Mouse (Mus musculus) spleen, postnatal 4 days (tissue): ENCODE measurements at regions not wholly inside any gene's neighbourhood (a gene's known extent, or its start where the extent isn't known, plus 50 kb on each side); places are given as distances from the start of the nearest gene placed in this dataset.
A peak's percentile ranks its signal among the peaks of the same experiment; 100 is the strongest.

Experiments
- DNase-seq, 2 experiments: peaks; one replicate each; pipeline ENCODE4 v3.0.0; 2022; ENCODE audit warnings: low spot score in 2 of 2

DNA sequence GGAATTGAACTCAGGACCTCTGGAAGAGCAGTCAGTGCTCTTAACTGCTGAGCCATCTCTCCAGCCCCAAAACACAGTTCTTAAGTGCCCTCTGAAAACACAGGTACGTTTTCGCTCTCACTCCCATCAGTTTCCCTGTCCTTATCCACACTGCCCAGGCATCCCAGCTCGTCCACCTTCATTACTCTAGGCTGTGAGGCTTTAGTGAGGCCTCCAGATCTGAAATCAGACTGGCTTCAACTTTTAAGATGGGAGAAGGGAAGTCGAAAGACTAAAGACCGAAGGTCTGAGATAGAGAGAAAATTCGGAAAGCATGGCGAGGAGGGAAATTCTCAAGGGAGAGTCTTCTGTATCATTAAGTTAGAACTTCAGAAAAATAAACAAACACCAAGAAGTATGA, 54.8 kb upstream of the Tet2 start:
- no peak for DNase-seq

DNA sequence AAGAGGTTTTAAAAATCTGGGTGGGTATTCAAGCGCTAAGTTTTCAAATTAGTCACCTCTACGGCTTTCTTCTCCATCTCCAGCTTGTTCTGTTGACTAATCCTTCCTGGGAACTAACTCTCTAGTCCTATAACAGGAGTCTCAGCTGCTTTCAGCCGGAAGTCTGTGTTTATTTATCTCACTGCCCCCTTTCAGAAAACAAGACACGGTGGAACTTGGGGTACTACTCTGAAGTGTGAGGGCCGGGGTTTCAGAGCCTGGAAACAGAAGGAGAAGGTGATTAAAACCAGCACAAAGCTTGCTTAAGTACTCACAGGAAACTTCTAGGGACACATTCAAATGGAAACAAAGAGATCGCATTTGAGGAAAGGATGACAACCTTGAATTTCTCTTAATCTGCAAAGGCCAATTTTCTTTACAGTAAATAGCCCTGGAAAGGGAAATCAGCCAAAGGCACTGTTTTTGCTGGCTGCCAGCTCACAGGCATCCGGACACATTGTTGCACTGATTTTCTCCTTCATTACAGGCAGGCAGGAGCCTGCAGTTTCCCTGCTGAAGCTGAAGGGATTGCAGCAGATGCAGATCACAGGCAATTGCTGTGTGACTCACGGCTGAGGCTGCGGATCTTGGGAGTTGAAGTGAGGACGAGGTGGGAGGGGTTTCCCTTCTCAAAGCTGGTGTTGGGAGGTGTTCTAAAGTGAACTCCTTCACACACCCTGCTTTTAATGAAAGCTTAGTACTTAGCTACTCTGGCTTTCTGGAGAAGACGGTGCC, 55.7 kb upstream of the Tet2 start:
- no peak for DNase-seq

DNA sequence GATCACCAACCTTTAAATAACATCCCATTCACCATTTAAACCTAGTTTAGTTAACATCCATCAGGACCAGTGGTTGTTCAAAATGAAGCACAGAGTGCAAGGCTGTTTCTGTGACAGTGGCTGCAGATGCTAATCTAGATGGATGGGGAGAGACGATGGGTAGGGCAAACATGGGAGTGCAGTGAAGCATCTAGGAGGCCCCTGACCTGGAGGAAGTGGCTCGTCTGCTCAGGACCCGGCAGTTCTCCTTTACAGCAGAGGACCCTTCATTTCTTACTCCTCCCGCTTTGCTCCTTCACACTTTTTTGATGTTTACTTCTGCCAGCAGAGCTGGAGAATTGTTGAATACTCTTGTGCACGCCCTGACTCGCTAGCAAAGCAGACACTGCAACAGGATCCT, 60.5 kb upstream of the Tet2 start:
- DNase-seq: no peak

DNA sequence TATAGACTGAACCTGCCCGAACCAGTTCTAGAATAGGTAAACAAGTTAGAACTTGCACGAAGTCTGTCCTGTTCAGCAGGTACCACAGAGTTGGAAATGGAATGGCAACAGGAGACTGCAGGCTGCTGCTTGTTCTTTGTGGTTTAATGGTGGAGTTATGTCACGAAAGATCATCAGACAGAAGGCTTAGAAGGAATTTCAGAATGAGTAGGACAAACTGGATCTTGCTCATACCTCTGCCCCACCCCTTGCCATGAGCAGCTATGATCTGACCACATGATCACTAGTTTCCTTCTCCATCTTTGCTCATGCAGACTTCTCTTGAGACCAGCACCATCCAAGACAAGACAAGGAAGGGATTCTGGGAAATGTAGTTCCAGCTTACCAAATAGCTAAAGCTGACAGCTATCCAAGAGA, 63.9 kb upstream of the Tet2 start:
- DNase-seq: no peak

DNA sequence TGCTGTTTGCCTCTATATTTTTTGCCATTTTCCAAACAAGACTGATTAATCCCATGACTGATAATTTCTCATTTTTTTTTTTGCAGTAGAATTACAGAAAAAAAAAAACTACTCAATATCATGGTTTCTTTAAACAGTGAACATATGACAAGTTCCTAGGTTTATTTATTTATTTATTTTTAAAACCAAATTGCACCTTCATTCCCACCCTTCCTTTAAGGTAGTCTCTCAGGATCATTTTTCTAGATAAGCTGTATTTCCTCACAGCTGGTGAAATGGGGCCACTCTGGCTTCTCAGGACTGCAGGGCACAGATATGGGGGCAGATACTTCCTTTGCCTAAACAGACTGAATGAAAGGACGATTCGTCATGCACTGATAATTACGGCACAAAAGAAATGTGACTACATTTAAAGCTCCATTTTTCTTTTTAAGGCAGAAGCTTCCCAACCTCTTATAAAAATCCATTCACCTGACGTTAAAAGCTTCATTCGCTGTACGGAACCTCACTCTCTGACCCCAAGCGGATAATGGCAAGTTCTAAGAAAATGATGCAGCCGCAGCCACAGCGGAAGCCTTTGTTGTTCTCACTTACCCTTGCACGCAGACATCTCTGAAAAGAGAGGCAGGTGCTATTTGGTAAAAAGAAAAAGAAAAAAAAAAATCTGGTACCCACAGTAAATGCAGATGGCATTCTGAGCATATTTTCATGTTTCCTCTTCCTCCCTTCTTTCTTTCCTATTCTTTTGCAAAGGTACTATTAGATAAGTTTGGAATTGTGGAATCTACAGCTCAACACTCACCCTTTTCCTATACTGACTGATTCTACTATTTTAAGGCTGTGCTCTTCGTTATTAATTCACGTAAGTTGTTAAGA, 69.1 kb upstream of the Tet2 start:
- DNase-seq: no peak

DNA sequence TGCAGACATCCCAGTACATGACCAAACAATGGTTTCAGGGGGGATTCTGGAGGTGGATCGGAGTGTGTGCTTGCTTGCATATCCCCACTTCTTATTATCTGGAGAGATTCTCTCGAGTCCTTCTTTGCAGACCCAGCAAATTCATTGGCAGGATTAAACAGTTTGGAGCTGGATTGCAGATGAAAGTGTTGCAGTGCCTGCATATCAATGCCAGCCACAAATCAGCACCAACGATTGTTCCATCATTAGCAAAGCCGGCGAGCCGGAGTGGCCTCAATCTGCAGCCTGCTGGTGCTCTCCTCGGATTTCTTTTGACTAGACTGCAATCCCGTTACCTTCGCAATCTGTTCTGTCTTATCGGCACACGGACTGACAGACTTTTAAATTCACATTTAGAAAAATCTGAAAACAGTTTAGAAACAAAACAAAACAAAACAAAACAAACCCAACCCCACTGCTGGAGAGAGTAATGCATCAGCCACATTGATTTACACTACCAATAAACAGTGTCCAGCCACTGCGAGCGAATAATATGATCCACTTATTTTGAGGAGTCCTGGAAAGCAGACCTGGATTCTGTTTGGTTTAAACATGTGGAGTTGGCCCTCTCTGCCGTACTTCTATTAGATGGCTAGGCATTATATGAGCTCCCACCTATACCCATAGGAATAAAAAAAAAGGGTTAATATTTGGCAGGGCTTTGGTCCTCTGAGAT, 69.9 kb upstream of the Tet2 start:
- no peak for DNase-seq

DNA sequence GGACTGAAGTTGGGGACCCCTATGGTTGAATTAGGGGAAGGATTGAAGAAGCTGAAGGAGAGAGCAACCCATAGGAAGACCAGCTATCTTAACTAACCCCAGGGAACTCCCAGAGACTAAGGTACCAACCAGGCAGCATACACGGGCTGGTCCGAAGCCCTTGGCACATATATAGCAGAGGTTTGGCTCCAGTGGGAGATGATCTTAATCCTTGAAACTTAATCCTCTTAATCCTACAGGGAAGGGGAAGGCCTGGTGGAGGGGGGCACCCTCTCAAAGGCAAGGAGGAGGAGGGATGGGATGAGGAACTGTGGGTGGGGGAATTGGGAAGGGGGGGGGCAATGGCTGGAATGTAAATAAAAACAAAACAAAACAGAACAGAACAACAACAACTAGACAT, 72.1 kb upstream of the Tet2 start:
- no peak for DNase-seq

DNA sequence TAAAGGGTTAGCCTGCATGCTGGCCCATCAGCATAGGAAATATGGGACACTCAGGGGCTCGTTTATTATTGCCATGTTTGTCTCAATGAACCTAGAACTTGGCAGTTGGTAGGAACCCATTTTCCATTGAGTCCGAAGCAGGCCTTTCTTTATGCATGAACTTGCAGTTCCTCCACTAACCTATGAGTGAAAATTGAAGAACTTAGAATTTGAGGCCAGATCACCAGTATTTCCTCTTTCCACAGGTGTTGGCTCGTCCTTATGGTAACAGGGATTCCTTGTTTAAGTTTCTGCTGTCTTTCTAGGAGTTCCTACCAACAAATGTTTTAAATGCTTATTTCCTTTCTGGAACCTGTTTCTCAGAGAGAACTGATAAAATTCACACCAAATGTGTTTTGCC, 73.6 kb upstream of the Tet2 start:
- DNase-seq: no peak

DNA sequence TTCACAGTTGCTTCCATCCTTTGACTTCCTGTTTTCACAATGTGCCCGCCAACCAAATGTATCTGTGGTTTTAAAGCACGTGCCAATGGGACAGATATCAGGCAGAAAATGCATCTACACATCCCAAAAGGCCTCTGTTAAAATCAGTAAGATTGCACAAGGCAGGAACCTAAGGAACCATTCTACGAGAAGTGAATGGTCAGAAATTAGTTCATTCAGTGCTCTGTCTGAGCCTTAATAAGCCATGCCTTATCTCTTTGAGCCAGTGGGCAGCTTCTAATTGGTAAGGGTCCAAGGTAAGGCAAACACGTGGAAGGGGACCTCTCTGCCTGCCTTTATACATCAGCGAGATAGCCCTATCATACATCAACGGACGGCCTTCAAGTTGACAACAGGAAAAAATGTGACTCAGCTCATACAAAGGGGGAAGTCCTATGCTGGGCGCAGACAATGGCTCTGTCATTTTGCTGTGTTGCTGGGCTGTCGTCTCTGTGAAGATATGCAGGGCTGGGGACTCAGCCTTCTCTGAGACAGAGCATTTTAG, 78.3 kb upstream of the Tet2 start:
- no peak for DNase-seq

DNA sequence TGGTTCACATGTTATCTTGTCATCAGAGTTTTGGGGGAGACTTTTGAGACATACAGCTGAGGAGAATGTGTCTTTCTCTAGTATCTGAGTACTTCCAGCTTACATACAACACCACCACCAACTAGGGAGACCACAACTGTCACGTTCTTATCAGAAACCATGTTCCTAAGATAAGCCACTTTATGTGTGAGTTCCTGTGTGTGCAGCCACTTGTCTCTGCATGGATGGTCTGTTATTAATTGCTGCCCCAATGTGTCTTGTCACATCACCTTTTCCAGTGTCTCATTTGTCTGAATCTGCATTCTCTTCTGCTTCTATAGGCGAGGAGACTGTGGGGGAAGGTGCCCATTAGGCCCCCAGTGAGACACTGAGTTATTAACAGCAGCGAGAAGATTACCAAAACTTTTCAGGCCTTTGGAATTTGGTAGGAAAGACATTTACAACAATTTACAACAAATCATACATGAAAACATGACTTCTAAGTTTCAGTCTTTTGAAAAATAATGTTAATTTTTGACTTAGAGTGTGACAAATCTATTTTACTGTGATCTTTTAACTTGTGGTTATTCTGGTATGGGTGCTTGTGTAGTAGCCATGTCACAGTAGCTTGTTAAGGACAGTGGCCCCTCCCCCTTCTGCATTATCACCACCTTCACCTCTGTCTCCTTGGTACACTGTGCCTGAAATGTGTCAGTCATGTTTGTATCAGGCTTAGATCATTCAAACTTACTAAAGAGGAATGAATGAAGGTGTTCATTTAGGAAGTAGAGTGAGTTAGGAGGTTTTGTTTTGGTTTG, 79.3 kb upstream of the Tet2 start:
- DNase-seq: peak in 1 of 2 experiments; percentile 28

DNA sequence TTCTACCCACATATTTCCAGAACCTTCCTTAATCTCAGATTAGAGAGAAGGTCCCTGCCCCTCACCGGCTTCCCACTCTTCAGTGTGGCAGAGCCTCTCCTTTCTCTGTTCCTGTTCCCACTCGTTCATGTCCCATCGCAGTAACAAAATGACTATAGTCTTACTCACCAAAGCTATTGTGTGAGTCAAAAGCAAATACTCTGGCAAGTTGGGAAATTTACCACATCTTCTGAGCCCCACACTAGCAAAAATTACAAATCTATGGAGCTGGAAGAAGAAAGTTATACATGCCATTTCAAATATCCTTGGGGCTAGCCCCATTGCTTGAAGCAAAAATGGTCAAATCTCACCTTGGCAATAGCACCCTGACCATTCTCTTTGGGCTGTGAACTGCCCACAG, 80.1 kb upstream of the Tet2 start:
- no peak for DNase-seq

DNA sequence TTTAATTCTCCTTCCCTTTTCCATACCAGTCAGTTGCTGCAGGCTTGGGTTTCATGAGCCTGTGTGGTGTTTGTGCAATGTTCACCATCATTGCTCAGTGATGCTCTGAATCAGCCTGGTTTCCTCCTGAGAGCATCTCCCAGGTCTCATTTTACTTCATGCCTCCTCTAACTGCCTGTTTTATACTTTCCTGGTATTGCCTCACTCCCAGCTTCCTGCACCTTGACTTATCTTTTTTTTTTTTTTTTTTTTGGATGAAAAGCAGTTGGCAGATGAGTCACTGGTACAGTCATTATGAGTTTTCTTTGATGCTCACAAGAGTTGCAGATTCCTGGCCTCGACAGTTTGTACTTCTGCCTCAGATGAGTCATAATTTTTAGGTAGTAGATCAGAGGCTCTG, 81.5 kb upstream of the Tet2 start:
- no peak for DNase-seq

DNA sequence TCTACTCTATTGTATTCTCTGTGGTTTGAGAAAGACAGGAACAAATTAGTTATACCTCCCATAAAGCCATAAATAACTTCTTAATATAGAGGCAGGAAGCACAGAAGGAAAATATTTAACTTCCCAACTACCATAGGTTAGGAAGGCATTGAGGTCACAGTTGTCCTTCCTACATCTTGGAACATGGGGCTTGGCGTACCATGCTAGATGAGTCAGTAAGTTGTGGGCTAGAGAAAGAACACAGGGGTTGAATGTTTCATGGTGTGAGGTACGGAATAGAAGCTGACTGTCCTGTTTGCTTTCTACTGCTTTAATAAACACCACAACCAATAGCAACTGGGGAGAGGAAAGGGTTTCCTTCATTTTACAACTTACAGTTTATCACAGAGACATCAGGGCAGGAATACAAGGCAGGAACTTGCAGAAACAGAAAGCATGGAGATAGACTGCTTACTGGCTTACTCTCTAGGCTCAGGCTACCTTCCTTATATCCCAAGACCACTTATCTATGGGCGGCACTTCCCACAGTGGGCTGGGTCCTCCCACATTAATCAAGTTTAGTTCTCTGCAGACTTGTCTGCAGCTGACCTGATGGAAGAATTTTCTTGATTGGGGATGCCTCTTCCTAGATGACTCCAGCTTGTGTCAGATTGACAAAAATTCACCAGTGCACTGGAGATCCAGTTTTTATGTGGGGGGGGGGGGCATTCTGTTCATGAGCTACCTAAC, 82.3 kb upstream of the Tet2 start:
- no peak for DNase-seq

DNA sequence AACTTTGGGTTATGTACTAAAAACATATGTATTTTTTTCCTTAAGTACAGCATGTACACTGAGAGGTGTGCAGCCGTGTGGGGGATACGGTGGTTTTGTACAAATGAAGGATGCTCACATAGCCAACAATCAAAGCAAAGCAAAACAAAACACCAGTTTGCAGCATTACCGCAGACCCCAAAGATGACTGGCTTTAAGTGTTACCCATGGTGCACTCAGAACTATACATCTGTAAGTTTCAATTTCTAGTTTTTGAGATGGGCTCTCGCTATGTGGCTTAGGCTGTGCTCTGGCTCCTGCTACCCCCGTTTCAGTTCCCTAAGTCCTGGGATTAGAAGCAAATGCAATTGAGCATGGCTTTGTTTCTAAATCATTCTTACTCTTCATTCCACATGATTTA, 89.4 kb upstream of the Tet2 start:
- DNase-seq: no peak

DNA sequence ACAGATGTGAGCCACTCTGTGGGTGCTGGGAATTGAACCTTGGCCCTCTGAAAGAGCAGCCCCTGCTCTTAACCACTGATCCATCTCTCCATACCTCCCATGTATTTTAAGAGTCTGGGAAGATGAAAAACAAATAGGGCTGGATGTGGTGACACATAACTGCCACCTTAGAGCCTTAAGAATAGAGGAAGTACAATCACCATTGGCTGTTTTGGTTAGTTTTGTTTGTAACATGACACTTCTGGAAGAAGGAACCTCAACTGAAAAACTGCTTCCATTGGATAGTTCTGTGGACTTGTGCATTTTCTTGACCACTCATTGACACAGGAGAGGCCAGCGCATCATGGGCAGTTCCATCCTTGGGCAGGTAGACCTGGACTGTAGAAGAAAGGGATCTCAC, 100.7 kb upstream of the Tet2 start:
- no peak for DNase-seq

DNA sequence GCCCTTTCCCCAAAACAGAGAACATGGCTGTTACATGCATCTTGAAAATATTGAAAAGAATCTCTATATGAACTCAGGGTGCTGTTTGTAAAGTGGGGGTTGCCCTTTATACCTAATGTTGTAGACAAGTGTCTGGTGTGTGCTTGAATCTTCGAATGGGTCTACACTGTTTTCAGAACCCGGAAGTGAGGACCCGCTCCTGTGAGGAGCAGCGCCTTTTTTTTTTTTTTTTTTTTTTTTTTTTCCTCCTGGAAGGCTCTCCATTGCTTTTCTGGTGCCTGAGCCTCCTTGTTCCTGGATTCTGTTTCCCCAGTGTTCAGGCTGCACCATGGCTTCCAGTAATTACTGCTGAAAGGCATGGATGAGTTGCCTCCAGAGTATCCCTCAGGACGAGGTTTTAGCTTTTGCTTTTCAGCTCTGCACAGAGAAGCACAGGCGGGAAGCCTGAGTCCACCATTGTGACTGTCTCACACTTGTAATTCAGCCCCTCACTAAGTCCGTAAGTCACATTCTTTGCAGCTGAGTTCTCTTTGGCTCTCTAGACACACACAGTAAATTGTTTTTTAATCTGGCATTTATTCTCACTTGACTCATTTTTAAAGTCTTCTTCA, 101.6 kb upstream of the Tet2 start:
- no peak for DNase-seq

DNA sequence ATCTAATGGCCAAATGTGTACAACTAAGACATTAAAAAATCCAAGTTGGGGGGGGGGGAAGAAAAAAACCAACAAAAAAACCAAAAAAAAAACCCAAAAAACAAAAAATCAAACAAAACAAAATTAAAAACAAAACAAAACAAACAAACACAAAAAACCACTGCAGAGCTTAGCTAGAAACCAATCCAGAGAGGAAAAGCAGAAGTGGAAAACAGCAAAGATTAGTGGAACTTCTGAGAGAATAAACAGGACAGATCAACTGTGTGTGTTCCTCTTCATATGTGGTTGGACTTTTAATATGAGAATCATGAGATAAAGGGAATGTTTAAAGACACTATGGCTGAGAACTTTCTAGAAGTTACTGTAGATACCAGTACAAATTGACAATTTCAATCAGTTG, 105.1 kb upstream of the Tet2 start:
- no peak for DNase-seq

DNA sequence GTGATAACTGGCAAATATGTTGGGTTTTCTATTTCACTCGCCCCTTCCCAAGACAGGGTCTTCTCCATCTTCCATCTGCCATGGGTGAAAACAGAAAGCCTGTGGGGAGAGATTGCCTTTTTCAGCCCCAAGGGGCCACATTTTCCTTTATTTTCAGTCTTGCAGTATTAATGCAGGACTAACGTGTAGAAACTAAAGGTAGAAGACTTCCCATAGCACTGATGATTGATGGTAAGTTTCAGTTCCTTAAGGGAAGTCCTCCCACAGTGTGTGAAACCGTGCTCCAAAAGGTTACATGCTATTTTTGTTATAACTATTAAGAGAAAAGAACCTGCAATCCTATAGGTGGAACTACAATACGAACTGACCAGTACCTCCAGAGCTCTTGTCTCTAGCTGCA, 107.1 kb upstream of the Tet2 start:
- no peak for DNase-seq

DNA sequence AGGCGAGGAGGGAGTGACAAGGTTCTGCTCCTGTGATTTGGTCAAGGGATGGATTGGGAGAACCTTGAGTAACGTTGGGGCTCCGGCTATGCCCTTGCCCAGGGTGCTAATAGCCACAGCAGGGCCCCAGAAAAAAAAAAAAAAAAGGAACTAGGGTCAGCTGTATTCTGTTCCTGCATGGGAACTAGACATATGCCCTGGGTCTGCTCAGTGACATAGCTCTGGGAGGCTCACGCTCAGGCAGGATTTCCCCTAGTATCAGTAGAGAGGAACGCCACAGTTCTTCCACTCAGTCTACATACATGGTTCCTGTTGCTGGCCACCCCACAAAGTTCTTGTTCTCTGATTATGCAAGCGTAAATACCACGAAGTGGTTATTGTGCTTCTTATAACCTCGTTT, 114.8 kb upstream of the Tet2 start:
- no peak for DNase-seq

DNA sequence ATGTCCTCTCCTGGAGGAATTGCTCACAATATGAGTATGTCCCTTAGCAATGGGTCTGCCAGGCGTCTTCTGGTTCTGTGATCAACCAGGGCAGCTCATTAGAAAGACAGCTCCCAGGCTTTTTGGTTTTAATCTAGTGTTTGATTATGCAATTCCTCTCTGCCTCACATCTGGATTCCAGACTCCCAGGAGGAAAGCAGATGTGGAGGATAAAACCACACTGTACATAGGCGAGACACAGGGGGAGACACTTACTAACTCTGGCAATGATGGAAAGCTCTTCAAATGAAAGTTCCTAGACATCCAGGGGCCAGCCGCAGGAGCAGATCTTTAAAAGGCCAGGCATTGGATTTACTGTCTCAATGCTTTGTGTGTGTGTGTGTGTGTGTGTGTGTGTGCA, 116.4 kb upstream of the Tet2 start:
- no peak for DNase-seq
